Comparison of ENCODE assay signal across 33 mouse cellular contexts in genomic region chr2:165020490-165020889, GRCm38 (mm10).
"Had no signal": no experiment of that assay in that cellular context is flagged by ENCODE, and none has a peak within 500 bp of the region (broad histone marks: within the 10 kb centered on the region; RNA-seq: fewer than 3 reads in every experiment).

No protein-coding gene starts in this region.

- H3K4me1 ChIP-seq: heart, embryonic 12.5 days; heart, embryonic 13.5 days; heart, embryonic 15.5 days; hindbrain, embryonic 10.5 days; hindbrain, embryonic 15.5 days; intestine, embryonic 15.5 days; kidney, embryonic 15.5 days had no signal

- H3K4me3 ChIP-seq: heart, embryonic 12.5 days; heart, embryonic 13.5 days; heart, embryonic 15.5 days; hindbrain, embryonic 10.5 days; hindbrain, embryonic 12.5 days; hindbrain, embryonic 13.5 days; hindbrain, embryonic 15.5 days; intestine, embryonic 15.5 days; kidney, embryonic 15.5 days; layer of hippocampus, adult 2 months; left cerebral cortex, adult 2 months had no signal

- ATAC-seq: hindbrain, embryonic 16.5 days; hindbrain, postnatal 0 days; intestine, embryonic 15.5 days; intestine, embryonic 16.5 days; intestine, postnatal 0 days had no signal

- H3K27ac ChIP-seq: heart, embryonic 13.5 days; heart, embryonic 15.5 days; hindbrain, embryonic 10.5 days; hindbrain, embryonic 12.5 days; hindbrain, embryonic 13.5 days; hindbrain, embryonic 14.5 days; hindbrain, embryonic 15.5 days; hindbrain, postnatal 0 days; intestine, embryonic 15.5 days; kidney, embryonic 15.5 days; kidney, postnatal 0 days; layer of hippocampus, adult 2 months; left cerebral cortex, adult 2 months had no signal

- DNase-seq: heart, postnatal 10 days; heart, postnatal 14 days; heart, postnatal 36 days; heart, postnatal 4 days; kidney, adult 11 months; kidney, adult 18-20 months; kidney, adult 2 months; kidney, adult 8-10 months; kidney, adult 9 months; kidney, postnatal 10 days; kidney, postnatal 14 days; kidney, postnatal 25 days; kidney, postnatal 36 days; kidney, postnatal 4 days; layer of hippocampus, adult 9-11 months; layer of hippocampus, postnatal 36 days had no signal
